Mouse (Mus musculus) C2C12 (cell line): Measurements from ENCODE around the gene Ergic2. TPM values are rescaled to one million over a fixed set of nuclear protein-coding genes. Genes with fewer than 3 reads are reported as not detected.

Source experiments
- H3K27me3 ChIP-seq: one replicate; pipeline ENCODE4 v1.6.1; 2011; ENCODE audit not compliant: control insufficient read depth, insufficient read depth, insufficient read length
- H3K36me3 ChIP-seq: one replicate; pipeline ENCODE4 v1.6.1; 2011; ENCODE audit not compliant: control insufficient read depth, insufficient read depth
- H3K4me3 ChIP-seq: one replicate; pipeline ENCODE4 v1.5.1; 2011; ENCODE audit warnings: mild to moderate bottlenecking, control low read depth; ENCODE audit not compliant: poor library complexity, insufficient read depth, severe bottlenecking
- H3K79me2 ChIP-seq: one replicate; pipeline ENCODE4 v1.6.1; 2011; ENCODE audit not compliant: control insufficient read depth, insufficient read depth
- H3K79me3 ChIP-seq: one replicate; pipeline ENCODE4 v1.6.1; 2011; ENCODE audit warnings: low read depth, control low read depth
- H3ac ChIP-seq: one replicate; pipeline ENCODE3; 2011; ENCODE audit warnings: low read depth; ENCODE audit not compliant: control insufficient read depth, insufficient read length
- CEBPB ChIP-seq: IDR thresholded peaks from one replicate; pipeline ENCODE4 v1.6.1; 2011; ENCODE audit warnings: low read depth, mild to moderate bottlenecking, control low read depth, moderate library complexity
- CTCF ChIP-seq: IDR thresholded peaks from one replicate; pipeline ENCODE4 v1.5.1; 2011; ENCODE audit not compliant: control insufficient read depth, insufficient read depth, insufficient read length
- FOSL1 ChIP-seq: IDR thresholded peaks from one replicate; pipeline ENCODE4 v1.8.0; 2011; ENCODE audit warnings: mild to moderate bottlenecking, low read length; ENCODE audit not compliant: poor library complexity, insufficient read depth, severe bottlenecking
- MAX ChIP-seq: IDR thresholded peaks from one replicate; pipeline ENCODE4 v1.6.1; 2011; ENCODE audit warnings: mild to moderate bottlenecking, control low read depth
- MYOD1 ChIP-seq: IDR thresholded peaks from one replicate; pipeline ENCODE4 v1.6.1; 2011; ENCODE audit warnings: low read depth; ENCODE audit not compliant: control insufficient read depth, insufficient read length
- MYOG ChIP-seq: IDR thresholded peaks from one replicate; pipeline ENCODE4 v1.6.1; 2011; ENCODE audit not compliant: control insufficient read depth, insufficient read length; ENCODE audit errors: extremely low read depth
- USF1 ChIP-seq: IDR thresholded peaks from one replicate; pipeline ENCODE4 v1.6.1; 2011; ENCODE audit warnings: low read depth, mild to moderate bottlenecking, control low read depth, moderate library complexity
- polyA plus RNA-seq: library from polyadenylated mRNA; unstranded; fragments of >200 nt; fragmentation: generic; extraction: Trizol; gene quantifications from one replicate; pipeline ENCODE4 v1.2.1, GENCODE M21; 2012; ENCODE audit warnings: missing spikeins

Gene Ergic2
- polyA plus RNA-seq, 1 experiment: 49.4 TPM

- Histone ChIP-seq H3K79me2 (no peaks in the 10 kb centered on the region), H3K79me3 (no peaks in the 10 kb centered on the region), H3K4me3 (no peak overlapping the region), H3K27me3 (no peaks in the 10 kb centered on the region), H3ac (no peak overlapping the region), H3K36me3 (no peaks in the 10 kb centered on the region)
- no peak for TF ChIP-seq CEBPB
- TF ChIP-seq FOSL1: no peak
- no peak for TF ChIP-seq MYOG
- no peak for TF ChIP-seq CTCF
- no peak for TF ChIP-seq MAX
- TF ChIP-seq USF1: no peak
- no peak for TF ChIP-seq MYOD1
Measured at GRCm38 (mm10) chr6:148256109-148256508, 43.9 kb upstream of the Ergic2 start.

- Histone ChIP-seq H3K79me3 (no peaks in the 10 kb centered on the region), H3K4me3 (no peak overlapping the region), H3K79me2 (no peaks in the 10 kb centered on the region), H3ac (no peak overlapping the region), H3K36me3 (no peaks in the 10 kb centered on the region), H3K27me3 (no peaks in the 10 kb centered on the region)
- TF ChIP-seq MYOG: no peak
- no peak for TF ChIP-seq FOSL1
- TF ChIP-seq CTCF: no peak
- no peak for TF ChIP-seq MYOD1
- no peak for TF ChIP-seq MAX
- no peak for TF ChIP-seq CEBPB
- TF ChIP-seq USF1: no peak
Measured at GRCm38 (mm10) chr6:148255395-148256053, 43.4 kb upstream of the Ergic2 start.

DNA sequence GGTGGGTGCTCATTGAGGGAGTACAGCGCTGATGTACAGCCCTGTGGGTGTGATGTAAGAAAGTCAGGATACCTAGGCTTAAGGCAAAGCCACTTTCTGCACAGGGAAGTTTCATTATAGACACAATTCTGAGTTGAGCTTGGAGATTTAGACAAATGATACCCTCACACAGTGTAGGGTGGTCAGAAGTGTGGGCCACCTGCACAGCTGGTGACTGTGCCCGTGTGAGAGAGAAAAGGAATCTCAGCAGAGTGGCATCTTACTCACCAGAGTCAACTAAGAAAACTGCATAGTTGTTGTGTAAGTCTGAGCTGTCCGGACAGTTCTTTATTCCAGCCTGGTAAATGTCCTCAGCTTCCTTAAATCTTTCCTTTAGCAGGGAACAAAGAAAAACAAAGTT is 37.0 kb upstream of the Ergic2 start:
- Histone ChIP-seq H3K4me3 (no peak overlapping the region), H3K79me2 (no peaks in the 10 kb centered on the region), H3K36me3 (no peaks in the 10 kb centered on the region), H3ac (no peak overlapping the region), H3K79me3 (no peaks in the 10 kb centered on the region), H3K27me3 (peaks cover 8% of the 10 kb centered on the region)
- TF ChIP-seq FOSL1: no peak
- no peak for TF ChIP-seq CTCF
- TF ChIP-seq MYOG: no peak
- no peak for TF ChIP-seq CEBPB
- TF ChIP-seq MYOD1: no peak
- no peak for TF ChIP-seq MAX
- TF ChIP-seq USF1: no peak

GRCm38 (mm10) chr6:148248625-148249024 is 36.5 kb upstream of the Ergic2 start:
- Histone ChIP-seq H3K79me2 (no peaks in the 10 kb centered on the region), H3ac (no peak overlapping the region), H3K36me3 (no peaks in the 10 kb centered on the region), H3K4me3 (no peak overlapping the region), H3K27me3 (peaks cover 8% of the 10 kb centered on the region), H3K79me3 (no peaks in the 10 kb centered on the region)
- no peak for TF ChIP-seq MYOG
- no peak for TF ChIP-seq USF1

DNA sequence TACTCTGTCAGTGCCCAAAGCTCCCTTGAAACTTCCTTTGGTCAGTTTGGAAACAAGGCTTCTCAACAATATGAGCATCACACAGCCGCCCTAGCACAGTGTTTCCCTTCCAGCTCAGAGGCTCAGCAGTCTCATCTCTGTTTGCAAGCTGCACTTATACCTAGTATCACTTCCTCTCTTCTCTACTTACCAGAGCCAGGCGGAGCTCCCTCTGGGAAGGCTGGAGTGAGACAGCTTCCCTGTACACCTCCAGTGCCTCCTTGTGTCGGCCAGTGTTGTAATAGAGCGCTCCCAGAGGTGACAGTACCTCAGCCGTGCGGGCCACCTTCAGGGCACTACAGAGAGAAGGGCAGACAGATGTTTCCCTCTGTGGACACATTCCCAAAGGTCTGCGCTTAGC is 34.4 kb upstream of the Ergic2 start:
- no peaks in the 10 kb centered on the region for H3K79me3 ChIP-seq
- H3K36me3 ChIP-seq: no peaks in the 10 kb centered on the region
- no peak overlapping the region for H3K4me3 ChIP-seq
- H3K79me2 ChIP-seq: no peaks in the 10 kb centered on the region
- TF ChIP-seq FOSL1 (no peak), MYOG (no peak), MAX (no peak), CTCF (no peak), CEBPB (no peak), MYOD1 (no peak), USF1 (no peak)
- H3K27me3 ChIP-seq: peaks cover 8% of the 10 kb centered on the region
- no peak overlapping the region for H3ac ChIP-seq

- Histone ChIP-seq H3K79me3 (no peaks in the 10 kb centered on the region), H3K79me2 (no peaks in the 10 kb centered on the region), H3K4me3 (no peak overlapping the region), H3K36me3 (no peaks in the 10 kb centered on the region), H3K27me3 (peaks cover 8% of the 10 kb centered on the region), H3ac (no peak overlapping the region)
- no peak for TF ChIP-seq CEBPB
- TF ChIP-seq MYOG: no peak
- TF ChIP-seq FOSL1: no peak
- TF ChIP-seq MYOD1: no peak
Measured at GRCm38 (mm10) chr6:148244836-148245235, 32.7 kb upstream of the Ergic2 start.
